Mouse (Mus musculus) cerebellum, adult (tissue): ENCODE measurements around the gene Rnf212b.

ENCODE experiments used
- ATAC-seq: cut with Nextera tagmentation; 2 replicates; pipeline ENCODE4 v1.9.2; 2017; ENCODE audit warnings: mild to moderate bottlenecking, moderate library complexity, mixed read lengths; ENCODE audit not compliant: insufficient number of reproducible peaks, low FRiP score, low TSS enrichment

Rnf212b gene

GRCm38 (mm10) chr14:54793894-54794830 is 19.8 kb upstream of the Rnf212b start:
- no peak for ATAC-seq

GRCm38 (mm10) chr14:54795901-54796300 is 18.0 kb upstream of the Rnf212b start:
- ATAC-seq, result no peak

GRCm38 (mm10) chr14:54796760-54797159 is 17.2 kb upstream of the Rnf212b start:
- no peak for ATAC-seq

- ATAC-seq, result no peak
Measured at GRCm38 (mm10) chr14:54799686-54800085, 14.3 kb upstream of the Rnf212b start.

GRCm38 (mm10) chr14:54802428-54802827 is 11.5 kb upstream of the Rnf212b start:
- no peak for ATAC-seq

GRCm38 (mm10) chr14:54806124-54806523 is 7.8 kb upstream of the Rnf212b start:
- no peak for ATAC-seq

GRCm38 (mm10) chr14:54808718-54809667 is 4.9 kb upstream of the Rnf212b start:
- ATAC-seq, result no peak

- ATAC-seq, result no peak
Measured at GRCm38 (mm10) chr14:54809668-54810033, 4.3 kb upstream of the Rnf212b start.

- no peak for ATAC-seq
Measured at GRCm38 (mm10) chr14:54815737-54816136, 1.8 kb downstream of the Rnf212b start.

- ATAC-seq, result peak; percentile 70
Measured at GRCm38 (mm10) chr14:54817791-54818190, 3.9 kb downstream of the Rnf212b start.

GRCm38 (mm10) chr14:54822301-54822700 is 8.4 kb downstream of the Rnf212b start:
- no peak for ATAC-seq

GRCm38 (mm10) chr14:54823716-54824115 is 9.8 kb downstream of the Rnf212b start:
- no peak; the same call in 1 of the 2 replicates for ATAC-seq

- no peak for ATAC-seq
Measured at GRCm38 (mm10) chr14:54843461-54843860, 29.5 kb downstream of the Rnf212b start.

GRCm38 (mm10) chr14:54855726-54856125 is 41.8 kb downstream of the Rnf212b start:
- ATAC-seq, result no peak

- no peak for ATAC-seq
Measured at GRCm38 (mm10) chr14:54856703-54857102, 42.8 kb downstream of the Rnf212b start.

GRCm38 (mm10) chr14:54857891-54858290 is 44.0 kb downstream of the Rnf212b start:
- ATAC-seq, result peak; percentile 86

- no peak for ATAC-seq
Measured at GRCm38 (mm10) chr14:54860511-54860910, 46.6 kb downstream of the Rnf212b start.

GRCm38 (mm10) chr14:54863501-54864312 is 49.8 kb downstream of the Rnf212b start:
- ATAC-seq, result peak; percentile 99

- ATAC-seq, result no peak
Measured at GRCm38 (mm10) chr14:54864313-54865036, 50.5 kb downstream of the Rnf212b start.
